Mouse (Mus musculus) spleen, adult 12 weeks (tissue): Measurements from ENCODE around the gene Prelid3b.
A peak's percentile ranks its signal among the peaks of the same experiment; 100 is the strongest.

Experiments
- DNase-seq: peaks from one replicate; pipeline ENCODE4 v3.0.0; 2022; ENCODE audit warnings: low spot score

Gene Prelid3b

GRCm38 (mm10) chr2:174426856-174427255, 46.0 kb downstream of the Prelid3b start:
- no peak for DNase-seq

DNA sequence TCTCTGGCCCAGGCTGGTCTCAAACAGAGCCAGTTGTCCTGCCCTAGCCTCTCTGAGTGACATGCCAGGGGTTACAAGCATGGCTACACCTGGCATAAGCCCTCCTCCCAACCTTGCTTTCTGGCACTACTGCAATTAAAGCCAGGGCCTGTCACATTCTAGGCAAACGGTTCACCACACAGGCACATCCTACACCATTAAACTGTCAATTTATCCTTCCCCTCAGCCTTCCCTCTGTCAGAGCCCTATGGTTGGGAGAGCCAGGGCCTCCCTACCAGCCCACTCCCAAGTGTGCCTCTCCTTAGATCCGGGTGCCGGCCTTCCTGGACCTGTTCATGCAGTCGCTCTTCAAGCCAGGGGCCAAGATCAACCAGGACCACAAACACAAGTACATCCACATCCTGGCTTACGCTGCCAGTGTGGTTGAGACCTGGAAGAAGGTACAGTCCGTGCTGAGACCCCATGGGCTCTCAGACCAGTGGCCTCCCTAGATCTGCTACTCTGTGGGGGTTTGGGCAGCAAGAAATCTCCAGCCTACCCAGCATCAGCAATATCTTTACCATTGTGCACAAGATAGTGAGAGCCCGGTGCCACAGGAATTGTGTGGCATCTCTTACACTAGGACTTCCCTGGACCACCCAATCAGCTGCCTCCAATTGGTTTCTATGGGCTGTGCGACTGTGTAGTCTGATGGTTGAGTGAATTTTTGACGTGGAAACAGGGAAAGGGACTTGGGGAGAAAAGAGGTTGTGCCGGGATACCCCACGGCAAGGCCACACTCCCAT, 48.4 kb downstream of the Prelid3b start:
- DNase-seq: no peak

- DNase-seq: no peak
Observed at GRCm38 (mm10) chr2:174421107-174421506, 51.8 kb downstream of the Prelid3b start.

DNA sequence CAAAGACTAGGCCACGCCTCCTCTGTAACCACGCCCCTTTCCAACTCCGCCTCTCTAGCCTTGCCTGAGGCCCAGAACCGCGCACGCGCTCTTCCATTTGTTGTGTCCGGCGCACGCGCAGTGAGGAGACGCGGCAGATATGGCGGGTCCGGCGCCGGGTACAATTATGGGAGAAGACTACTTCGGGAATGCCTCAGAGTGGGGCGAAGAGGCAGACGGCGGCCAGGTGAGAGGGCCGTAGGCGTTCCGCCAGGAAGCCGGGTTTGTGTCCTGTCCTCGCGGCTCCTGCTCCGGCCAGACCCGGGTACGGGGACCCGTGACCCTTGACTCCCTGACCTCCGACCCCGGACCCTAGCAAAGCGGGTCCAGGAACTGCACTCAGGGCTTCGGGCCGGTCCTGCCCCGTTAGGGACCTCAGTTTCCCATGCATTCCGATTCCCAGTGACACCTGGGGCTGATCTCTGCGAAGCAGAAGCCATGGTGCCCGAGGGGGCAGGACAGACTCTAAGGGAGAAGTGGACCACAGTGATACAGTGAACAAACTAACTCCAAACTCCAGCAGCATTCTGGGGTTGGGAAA, 57.1 kb downstream of the Prelid3b start, which contains the start of gene Nelfcd:
Gene Nelfcd (plus strand): TSS at position 74 of the 580 bp plus-strand sequence.
- peak; percentile 98 for DNase-seq
